Mouse (Mus musculus) heart, embryonic 15.5 days (tissue): ENCODE results near the gene Stambp. TPM values are rescaled to one million over a fixed set of nuclear protein-coding genes. Genes with fewer than 3 reads are reported as not detected.
A peak's percentile ranks its signal among the peaks of the same experiment; 100 is the strongest.
"Not testable (repeated sequence)": the region's sequence is repeated elsewhere in the genome, so short reads cannot be mapped to it uniquely, and the experiment has no call there.

ENCODE experiments used
- ATAC-seq: fragments of 200-750 bp; cut with Nextera tagmentation; replicated peaks from 2 replicates; pipeline ENCODE4 v1.8.0; 2017; ENCODE audit warnings: low read depth, moderate TSS enrichment; ENCODE audit not compliant: insufficient number of reproducible peaks, insufficient read depth, low FRiP score
- H3K27ac ChIP-seq: fragments of 300-500 bp; sonication (generic); 2 replicates; pipeline ENCODE4 v1.5.1; 2015; ENCODE audit warnings: mild to moderate bottlenecking, inconsistent platforms
- H3K27me3 ChIP-seq: fragments of 300-500 bp; sonication (generic); 2 replicates; pipeline ENCODE4 v1.6.1; 2015; ENCODE audit warnings: inconsistent platforms
- H3K36me3 ChIP-seq: fragments of 300-500 bp; sonication (generic); 2 replicates; pipeline ENCODE4 v1.6.1; 2015; ENCODE audit warnings: mild to moderate bottlenecking, inconsistent platforms
- H3K4me1 ChIP-seq: fragments of 300-500 bp; sonication (generic); replicated peaks from 2 replicates; pipeline ENCODE4 v1.6.1; 2015; ENCODE audit warnings: inconsistent platforms
- H3K4me2 ChIP-seq: fragments of 300-500 bp; sonication (generic); 2 replicates; pipeline ENCODE4 v1.6.1; 2015; ENCODE audit warnings: inconsistent platforms, mild to moderate bottlenecking, moderate library complexity
- H3K4me3 ChIP-seq: fragments of 300-500 bp; sonication (generic); 2 replicates; pipeline ENCODE4 v1.5.1; 2015; ENCODE audit warnings: mild to moderate bottlenecking, inconsistent platforms
- H3K9ac ChIP-seq: fragments of 300-500 bp; sonication (generic); 2 replicates; pipeline ENCODE4 v1.6.1; 2015; ENCODE audit warnings: mild to moderate bottlenecking, inconsistent platforms
- H3K9me3 ChIP-seq: fragments of 300-500 bp; sonication (generic); replicated peaks from 2 replicates; pipeline ENCODE4 v1.6.1; 2016; ENCODE audit warnings: inconsistent platforms
- WGBS: fragments of 180-500 bp; shearing (Covaris S2); methylation state at CpG from one replicate; pipeline ENCODE4 v1.1.7; 2015; ENCODE audit warnings: mixed read lengths; 5-methylcytosine and 5-hydroxymethylcytosine counted together
- polyA plus RNA-seq: library from polyadenylated mRNA; unstranded; fragments of >200 nt; fragmentation: Nextera tagmentation; extraction: Ambion mirVana; gene quantifications from 2 replicates; pipeline ENCODE4 v1.2.1, GENCODE M21; 2015

Gene Stambp
- polyA plus RNA-seq, 1 experiment from 2014 or later: 23.6 TPM

DNA sequence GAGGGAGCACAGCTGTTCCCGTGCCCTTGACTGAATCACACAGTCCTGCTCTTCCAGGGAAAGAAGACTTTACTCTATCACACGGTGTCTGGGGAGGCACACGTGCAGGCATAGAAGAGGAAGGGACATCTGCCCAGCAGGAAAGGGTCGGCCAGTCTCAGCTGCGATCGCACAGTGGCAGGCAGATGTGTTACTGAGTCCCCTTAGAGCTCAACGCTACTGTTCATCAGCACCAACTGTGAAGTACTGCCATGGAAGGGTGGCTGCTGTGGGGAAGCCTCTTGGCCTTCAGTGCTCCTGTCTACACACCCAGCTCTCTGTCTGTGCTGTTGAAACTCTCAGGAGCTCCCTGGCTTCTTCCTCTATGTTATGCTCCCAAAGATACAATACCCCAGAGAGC is 21.4 kb upstream of the Stambp start:
- WGBS: 48% methylated on average over 7 of the region's 7 CpGs
- Histone ChIP-seq H3K9ac (no peak overlapping the region), H3K36me3 (no peaks in the 10 kb centered on the region), H3K27me3 (no peaks in the 10 kb centered on the region), H3K4me2 (no peak overlapping the region), H3K27ac (no peak overlapping the region), H3K4me1 (peaks cover 15% of the 10 kb centered on the region), H3K4me3 (no peak overlapping the region), H3K9me3 (no peaks in the 10 kb centered on the region)
- ATAC-seq: no peak

DNA sequence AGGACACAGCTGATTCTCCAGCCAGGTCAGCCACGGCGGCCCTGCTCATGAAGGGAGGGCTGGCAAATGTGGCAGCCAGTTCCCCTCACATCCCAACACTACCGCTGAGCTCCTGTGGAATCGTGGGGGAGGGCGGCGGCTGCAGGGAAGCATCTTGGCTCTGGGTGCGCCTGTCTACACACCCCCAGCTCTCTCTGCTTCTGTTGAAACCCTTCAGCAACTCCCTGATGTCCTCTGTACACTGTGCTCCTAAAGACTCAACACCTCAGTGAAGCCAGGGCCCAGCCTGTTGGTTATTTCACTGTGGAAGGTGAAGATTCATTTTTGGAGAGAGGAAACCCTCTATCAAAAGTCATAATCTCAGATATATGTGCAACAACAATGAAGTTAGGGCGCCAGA is 19.5 kb upstream of the Stambp start:
- Histone ChIP-seq H3K27ac (no peak overlapping the region), H3K9me3 (no peaks in the 10 kb centered on the region), H3K4me3 (no peak overlapping the region), H3K27me3 (no peaks in the 10 kb centered on the region), H3K4me2 (no peak overlapping the region), H3K36me3 (no peaks in the 10 kb centered on the region), H3K4me1 (peaks cover 8% of the 10 kb centered on the region), H3K9ac (no peak overlapping the region)
- 61% methylated on average over 8 of the region's 8 CpGs for WGBS
- no peak for ATAC-seq

- H3K4me3 ChIP-seq: no peak overlapping the region
- WGBS: 79% methylated on average over 3 of the region's 3 CpGs
These were observed 17.8 kb upstream of the Stambp start for GRCm38 (mm10) chr6:83590301-83590700.

GRCm38 (mm10) chr6:83587191-83587590 is 14.7 kb upstream of the Stambp start:
- not testable (repeated sequence) for H3K4me1 ChIP-seq, H3K36me3 ChIP-seq, H3K9ac ChIP-seq, H3K9me3 ChIP-seq, H3K27me3 ChIP-seq, ATAC-seq, H3K27ac ChIP-seq, H3K4me2 ChIP-seq, H3K4me3 ChIP-seq
- 81% methylated on average over 8 of the region's 8 CpGs for WGBS

More at GRCm38 (mm10) chr6:83590301-83590700, 17.8 kb upstream of the Stambp start:
- Histone ChIP-seq H3K36me3 (no peaks in the 10 kb centered on the region), H3K27ac (no peak overlapping the region), H3K4me1 (peaks cover 8% of the 10 kb centered on the region), H3K9ac (no peak overlapping the region), H3K27me3 (no peaks in the 10 kb centered on the region), H3K4me2 (no peak overlapping the region), H3K9me3 (no peaks in the 10 kb centered on the region)
- ATAC-seq: no peak

DNA sequence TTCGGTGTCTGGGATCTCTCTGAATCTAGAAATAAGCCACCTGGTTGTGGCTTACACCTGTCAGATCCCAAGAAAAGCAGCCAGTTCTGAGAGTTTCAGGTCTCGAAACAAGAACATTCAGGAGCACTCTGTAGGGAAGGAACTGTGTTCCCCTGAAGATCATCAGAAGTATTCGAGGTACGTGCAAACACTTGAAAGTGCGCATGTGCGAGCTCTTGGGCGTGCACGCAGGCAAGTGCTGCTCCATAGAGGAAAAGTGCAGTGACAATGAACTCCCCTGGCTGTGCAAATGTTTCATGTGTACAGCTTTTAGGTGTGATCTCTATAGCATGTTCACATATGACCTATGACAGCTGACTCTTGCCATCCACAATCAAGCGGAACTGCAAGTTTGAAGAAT is 12.8 kb upstream of the Stambp start:
- not testable (repeated sequence) for H3K4me3 ChIP-seq, H3K4me1 ChIP-seq, ATAC-seq, H3K9ac ChIP-seq, H3K4me2 ChIP-seq, H3K36me3 ChIP-seq, H3K9me3 ChIP-seq, H3K27ac ChIP-seq
- WGBS: 79% methylated on average over 9 of the region's 9 CpGs
- H3K27me3 ChIP-seq: peaks cover 18% of the 10 kb centered on the region

DNA sequence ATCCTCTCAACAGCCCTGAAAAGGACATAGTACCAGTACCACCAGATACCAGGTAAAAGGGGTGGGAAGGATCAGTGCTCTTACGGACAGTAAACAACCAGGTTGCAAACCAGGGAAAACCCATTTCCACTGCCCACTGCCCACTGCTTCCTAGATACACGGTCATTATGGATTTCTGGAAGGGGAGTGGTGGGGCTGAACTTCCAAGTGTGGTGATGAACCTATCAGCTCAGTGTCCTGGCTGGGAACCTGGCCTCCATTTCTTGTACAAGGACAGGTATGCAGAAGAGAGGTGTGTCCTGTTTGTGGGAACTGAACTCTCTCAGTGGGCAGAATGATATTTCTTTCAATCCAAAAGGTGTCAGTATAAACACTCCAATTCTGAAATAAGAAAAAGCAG is 11.1 kb upstream of the Stambp start:
- Histone ChIP-seq H3K27ac (no peak overlapping the region), H3K36me3 (no peaks in the 10 kb centered on the region), H3K9me3 (no peaks in the 10 kb centered on the region), H3K4me3 (no peak overlapping the region), H3K9ac (no peak overlapping the region), H3K4me2 (no peak overlapping the region), H3K27me3 (peaks cover 25% of the 10 kb centered on the region), H3K4me1 (no peaks in the 10 kb centered on the region)
- WGBS: 60% methylated on average over 2 of the region's 2 CpGs
- ATAC-seq: no peak

- 2% methylated on average over 6 of the region's 6 CpGs for WGBS
These were observed 10.4 kb upstream of the Stambp start for GRCm38 (mm10) chr6:83582938-83583270.

GRCm38 (mm10) chr6:83582135-83582937 is 9.8 kb upstream of the Stambp start:
- Histone ChIP-seq H3K27me3 (peaks cover 29% of the 10 kb centered on the region), H3K36me3 (no peaks in the 10 kb centered on the region), H3K4me2 (no peak overlapping the region), H3K4me1 (no peaks in the 10 kb centered on the region), H3K4me3 (no peak overlapping the region), H3K27ac (no peak overlapping the region), H3K9me3 (no peaks in the 10 kb centered on the region), H3K9ac (no peak overlapping the region)
- WGBS: 52% methylated on average over 20 of the region's 20 CpGs
- no peak for ATAC-seq

More at GRCm38 (mm10) chr6:83582938-83583270, 10.4 kb upstream of the Stambp start:
- Histone ChIP-seq H3K27ac (no peak overlapping the region), H3K9ac (no peak overlapping the region), H3K4me2 (no peak overlapping the region), H3K9me3 (no peaks in the 10 kb centered on the region), H3K4me3 (no peak overlapping the region), H3K36me3 (no peaks in the 10 kb centered on the region), H3K4me1 (no peaks in the 10 kb centered on the region), H3K27me3 (peaks cover 29% of the 10 kb centered on the region)
- ATAC-seq: no peak

- peaks cover 26% of the 10 kb centered on the region for H3K27me3 ChIP-seq
- H3K9me3 ChIP-seq: no peaks in the 10 kb centered on the region
- H3K4me1 ChIP-seq: peaks cover 5% of the 10 kb centered on the region
- no peak overlapping the region for H3K27ac ChIP-seq
- no peak overlapping the region for H3K9ac ChIP-seq
- H3K36me3 ChIP-seq: no peaks in the 10 kb centered on the region
- no peak overlapping the region for H3K4me3 ChIP-seq
- no peak overlapping the region for H3K4me2 ChIP-seq
- no peak for ATAC-seq
These were observed 5.0 kb upstream of the Stambp start for GRCm38 (mm10) chr6:83577534-83577933.

DNA sequence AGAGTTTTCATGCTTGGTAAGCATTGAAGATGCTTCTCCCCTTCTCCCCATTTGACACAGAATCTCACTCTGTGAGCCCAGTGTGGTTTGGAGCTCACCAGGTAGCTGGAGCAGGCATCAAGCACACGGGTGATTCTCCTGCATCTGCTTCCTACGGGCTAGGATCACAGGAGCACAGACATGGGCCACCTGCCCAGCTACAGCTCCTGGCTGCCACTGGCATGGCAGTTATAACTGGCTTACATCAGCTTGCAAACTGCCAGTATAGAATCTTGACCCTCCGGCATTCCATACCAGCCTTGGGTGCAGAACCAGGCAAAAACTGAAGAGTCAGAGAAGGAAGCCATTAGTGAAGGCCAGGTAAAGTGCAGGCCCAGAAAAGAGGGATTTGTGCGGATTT is 3.1 kb upstream of the Stambp start:
- no peaks in the 10 kb centered on the region for H3K9me3 ChIP-seq
- ATAC-seq: no peak
- peaks cover 18% of the 10 kb centered on the region for H3K27me3 ChIP-seq
- H3K4me2 ChIP-seq: no peak overlapping the region
- H3K4me3 ChIP-seq: no peak overlapping the region
- no peak overlapping the region for H3K27ac ChIP-seq
- H3K4me1 ChIP-seq: peaks cover 14% of the 10 kb centered on the region
- 74% methylated on average over 4 of the region's 4 CpGs for WGBS
- no peaks in the 10 kb centered on the region for H3K36me3 ChIP-seq
- no peak overlapping the region for H3K9ac ChIP-seq

GRCm38 (mm10) chr6:83571840-83572667 is 475 bp downstream of the Stambp start:
- peak overlapping the region; percentile 68 for H3K9ac ChIP-seq
- H3K9me3 ChIP-seq: no peaks in the 10 kb centered on the region
- ATAC-seq: peak; percentile 94
- peaks cover 14% of the 10 kb centered on the region for H3K4me1 ChIP-seq
- peaks cover 7% of the 10 kb centered on the region for H3K27me3 ChIP-seq
- H3K27ac ChIP-seq: peak overlapping the region; percentile 66
- 5% methylated on average over 37 of the region's 37 CpGs for WGBS
- peak overlapping the region; percentile 83 for H3K4me3 ChIP-seq
- H3K36me3 ChIP-seq: no peaks in the 10 kb centered on the region; the same call in 1 of the 2 replicates
- H3K4me2 ChIP-seq: peak overlapping the region; percentile 93
